Mouse (Mus musculus): ENCODE data around the gene Cacng4. TPM values are rescaled to one million over a fixed set of nuclear protein-coding genes. Genes with fewer than 3 reads are reported as not detected.

The Cacng4 gene
- polyA plus RNA-seq (2015; fragmentation: Nextera tagmentation; extraction: Ambion mirVana): 3.8 and 4.3 TPM in 2 replicates

- H3K9ac ChIP-seq: peak within 1 kb of the TSS; percentile 52
- ATAC-seq (ENCODE audit: insufficient number of reproducible peaks, low FRiP score, low TSS enrichment, low read depth): no peak
- peak within 1 kb of the TSS; percentile 99 for H3K4me2 ChIP-seq
- peaks cover 30% of the 10 kb centered on the region for H3K4me1 ChIP-seq
- peaks cover 70% of the 10 kb centered on the region for H3K27me3 ChIP-seq
- peak within 1 kb of the TSS; percentile 33 for H3K27ac ChIP-seq
- 2% methylated on average over 22 of the region's 73 CpGs for WGBS
- H3K36me3 ChIP-seq: no peaks in the 10 kb centered on the region
- peak within 1 kb of the TSS; percentile 64 for H3K4me3 ChIP-seq
- no peaks in the 10 kb centered on the region for H3K9me3 ChIP-seq
Observed at GRCm38 (mm10) chr11:107794547-107795269, at the start of gene Cacng4. Gene Cacng4, minus strand, starts transcription at chr11:107794557.

GRCm38 (mm10) chr11:107833351-107834040 lies 39.1 kb upstream of the Cacng4 start:
- H3K9me3 ChIP-seq: no peaks in the 10 kb centered on the region
- H3K4me3 ChIP-seq: no peak overlapping the region
- H3K9ac ChIP-seq: no peak overlapping the region
- H3K4me2 ChIP-seq: no peak overlapping the region
- no peak overlapping the region for H3K27ac ChIP-seq
- peaks cover 7% of the 10 kb centered on the region for H3K4me1 ChIP-seq
- no peak for ATAC-seq (ENCODE audit: insufficient number of reproducible peaks, low FRiP score, low TSS enrichment, low read depth)
- no peaks in the 10 kb centered on the region for H3K27me3 ChIP-seq
- WGBS: 55% methylated on average over 7 of the region's 7 CpGs
- H3K36me3 ChIP-seq: no peaks in the 10 kb centered on the region

- ATAC-seq (ENCODE audit: insufficient number of reproducible peaks, low FRiP score, low TSS enrichment, low read depth): no peak
- Histone ChIP-seq H3K4me1 (peaks cover 6% of the 10 kb centered on the region; the same call in 1 of the 2 replicates), H3K9ac (no peak overlapping the region), H3K27me3 (peaks cover 21% of the 10 kb centered on the region), H3K4me2 (no peak overlapping the region), H3K4me3 (no peak overlapping the region), H3K27ac (no peak overlapping the region), H3K36me3 (no peaks in the 10 kb centered on the region), H3K9me3 (no peaks in the 10 kb centered on the region)
- WGBS: 38% methylated on average over 5 of the region's 5 CpGs
Observed at GRCm38 (mm10) chr11:107817196-107817595, 22.8 kb upstream of the Cacng4 start.

GRCm38 (mm10) chr11:107812941-107813648 lies 18.7 kb upstream of the Cacng4 start:
- no peak overlapping the region for H3K4me3 ChIP-seq
- H3K4me1 ChIP-seq: peaks cover 6% of the 10 kb centered on the region; the same call in 1 of the 2 replicates
- H3K9me3 ChIP-seq: no peaks in the 10 kb centered on the region
- no peak overlapping the region for H3K27ac ChIP-seq
- no peak overlapping the region for H3K9ac ChIP-seq
- no peak overlapping the region for H3K4me2 ChIP-seq
- no peaks in the 10 kb centered on the region for H3K36me3 ChIP-seq
- H3K27me3 ChIP-seq: peaks cover 36% of the 10 kb centered on the region
- 14% methylated on average over 21 of the region's 21 CpGs for WGBS
- no peak for ATAC-seq (ENCODE audit: insufficient number of reproducible peaks, low FRiP score, low TSS enrichment, low read depth)

- peaks cover 36% of the 10 kb centered on the region for H3K27me3 ChIP-seq
Observed at GRCm38 (mm10) chr11:107812429-107812828, 18.1 kb upstream of the Cacng4 start.

GRCm38 (mm10) chr11:107808508-107808907 lies 14.2 kb upstream of the Cacng4 start:
- WGBS: 72% methylated on average over 8 of the region's 8 CpGs
- no peak overlapping the region for H3K4me3 ChIP-seq
- no peak overlapping the region for H3K4me2 ChIP-seq
- ATAC-seq (ENCODE audit: insufficient number of reproducible peaks, low FRiP score, low TSS enrichment, low read depth): no peak
- no peak overlapping the region for H3K27ac ChIP-seq
- peaks cover 6% of the 10 kb centered on the region; the same call in 1 of the 2 replicates for H3K4me1 ChIP-seq
- no peaks in the 10 kb centered on the region for H3K36me3 ChIP-seq
- no peaks in the 10 kb centered on the region for H3K9me3 ChIP-seq
- no peak overlapping the region for H3K9ac ChIP-seq
- H3K27me3 ChIP-seq: peaks cover 28% of the 10 kb centered on the region

More at GRCm38 (mm10) chr11:107812429-107812828, 18.1 kb upstream of the Cacng4 start:
- H3K9ac ChIP-seq: no peak overlapping the region
- 25% methylated on average over 4 of the region's 4 CpGs for WGBS
- no peak for ATAC-seq (ENCODE audit: insufficient number of reproducible peaks, low FRiP score, low TSS enrichment, low read depth)
- H3K9me3 ChIP-seq: no peaks in the 10 kb centered on the region
- H3K4me2 ChIP-seq: no peak overlapping the region
- peaks cover 6% of the 10 kb centered on the region; the same call in 1 of the 2 replicates for H3K4me1 ChIP-seq
- H3K27ac ChIP-seq: no peak overlapping the region
- no peaks in the 10 kb centered on the region for H3K36me3 ChIP-seq
- H3K4me3 ChIP-seq: no peak overlapping the region

- Histone ChIP-seq H3K27ac (no peak overlapping the region), H3K4me3 (no peak overlapping the region), H3K4me2 (no peak overlapping the region), H3K9me3 (no peaks in the 10 kb centered on the region), H3K36me3 (no peaks in the 10 kb centered on the region), H3K9ac (no peak overlapping the region), H3K27me3 (peaks cover 4% of the 10 kb centered on the region), H3K4me1 (no peaks in the 10 kb centered on the region)
- WGBS: 74% methylated on average over 1 of the region's 1 CpGs
- no peak for ATAC-seq (ENCODE audit: insufficient number of reproducible peaks, low FRiP score, low TSS enrichment, low read depth)
Observed at GRCm38 (mm10) chr11:107806058-107806457, 11.7 kb upstream of the Cacng4 start.

- Histone ChIP-seq H3K4me2 (no peak overlapping the region), H3K36me3 (no peaks in the 10 kb centered on the region), H3K4me3 (no peak overlapping the region), H3K9ac (no peak overlapping the region), H3K27ac (no peak overlapping the region), H3K4me1 (peaks cover 2% of the 10 kb centered on the region; the same call in 1 of the 2 replicates), H3K9me3 (no peaks in the 10 kb centered on the region), H3K27me3 (peaks cover 37% of the 10 kb centered on the region)
- ATAC-seq (ENCODE audit: insufficient number of reproducible peaks, low FRiP score, low TSS enrichment, low read depth): no peak
- WGBS: 79% methylated on average over 3 of the region's 3 CpGs
Observed at GRCm38 (mm10) chr11:107801946-107802345, 7.6 kb upstream of the Cacng4 start.

- Histone ChIP-seq H3K4me2 (no peak overlapping the region), H3K4me3 (no peak overlapping the region), H3K27me3 (peaks cover 54% of the 10 kb centered on the region), H3K36me3 (no peaks in the 10 kb centered on the region), H3K9me3 (no peaks in the 10 kb centered on the region), H3K9ac (no peak overlapping the region), H3K4me1 (peaks cover 14% of the 10 kb centered on the region), H3K27ac (no peak overlapping the region)
- ATAC-seq (ENCODE audit: insufficient number of reproducible peaks, low FRiP score, low TSS enrichment, low read depth): no peak
- WGBS: 26% methylated on average over 9 of the region's 9 CpGs
Observed at GRCm38 (mm10) chr11:107799331-107799730, 5.0 kb upstream of the Cacng4 start.

- WGBS: 21% methylated on average over 7 of the region's 7 CpGs
Observed at GRCm38 (mm10) chr11:107796346-107796745, 2.0 kb upstream of the Cacng4 start.

GRCm38 (mm10) chr11:107795384-107796035 lies 1.2 kb upstream of the Cacng4 start:
- 3% methylated on average over 9 of the region's 9 CpGs for WGBS
- no peaks in the 10 kb centered on the region for H3K36me3 ChIP-seq
- H3K4me3 ChIP-seq: peak overlapping the region; percentile 64; the same call in 1 of the 2 replicates
- no peak overlapping the region for H3K27ac ChIP-seq
- peak overlapping the region; percentile 99; the same call in 1 of the 2 replicates for H3K4me2 ChIP-seq
- no peak for ATAC-seq (ENCODE audit: insufficient number of reproducible peaks, low FRiP score, low TSS enrichment, low read depth)
- H3K27me3 ChIP-seq: peaks cover 76% of the 10 kb centered on the region
- peaks cover 30% of the 10 kb centered on the region for H3K4me1 ChIP-seq
- no peaks in the 10 kb centered on the region for H3K9me3 ChIP-seq
- H3K9ac ChIP-seq: no peak overlapping the region

More at GRCm38 (mm10) chr11:107796346-107796745, 2.0 kb upstream of the Cacng4 start:
- H3K27me3 ChIP-seq: peaks cover 77% of the 10 kb centered on the region
- H3K4me3 ChIP-seq: no peak overlapping the region
- ATAC-seq (ENCODE audit: insufficient number of reproducible peaks, low FRiP score, low TSS enrichment, low read depth): no peak
- H3K9ac ChIP-seq: no peak overlapping the region
- no peak overlapping the region for H3K27ac ChIP-seq
- H3K4me2 ChIP-seq: no peak overlapping the region
- no peaks in the 10 kb centered on the region for H3K36me3 ChIP-seq
- no peaks in the 10 kb centered on the region for H3K9me3 ChIP-seq
- H3K4me1 ChIP-seq: peaks cover 30% of the 10 kb centered on the region

Data from limb, embryonic 15.5 days (tissue).